Mouse (Mus musculus) CH12.LX (cell line): Measurements from ENCODE around the gene Gal3st2. TPM values are rescaled to one million over a fixed set of nuclear protein-coding genes. Genes with fewer than 3 reads are reported as not detected.
"Not testable (repeated sequence)": the region's sequence is repeated elsewhere in the genome, so short reads cannot be mapped to it uniquely, and the experiment has no call there.

Source experiments
- DNase-seq: peaks from one replicate; pipeline ENCODE4 v3.0.0-alpha.2; 2013; ENCODE audit errors: extremely low read depth
- H3K27ac ChIP-seq: 2 replicates; pipeline ENCODE4 v1.5.1; 2012; ENCODE audit warnings: low read depth, mild to moderate bottlenecking, control low read depth, moderate library complexity; ENCODE audit not compliant: insufficient read depth
- H3K27me3 ChIP-seq: replicated peaks from 2 replicates; pipeline ENCODE3; 2012; ENCODE audit warnings: inconsistent platforms
- H3K36me3 ChIP-seq, 2 experiments: replicated peaks in 1 of 2; 2 replicates each; pipeline versions ENCODE3 to v1.6.1; 2012; ENCODE audit warnings: inconsistent platforms in 1 of 2, low read length in 1 of 2, mild to moderate bottlenecking in 1 of 2, mixed read lengths in 1 of 2, moderate library complexity in 1 of 2; ENCODE audit not compliant: control insufficient read depth in 1 of 2, insufficient read depth in 1 of 2
- H3K4me1 ChIP-seq, 2 experiments: 2 replicates each; pipeline ENCODE4 v1.6.1; 2012; ENCODE audit warnings: inconsistent platforms in 1 of 2, moderate library complexity in 1 of 2; ENCODE audit not compliant: insufficient read depth in 2 of 2, control insufficient read depth in 1 of 2
- H3K4me2 ChIP-seq: 2 replicates; pipeline ENCODE4 v1.6.1; 2012; ENCODE audit warnings: low read depth, mild to moderate bottlenecking, control low read depth; ENCODE audit not compliant: poor library complexity, insufficient read depth, severe bottlenecking
- H3K4me3 ChIP-seq, 3 experiments: fragments of 150-350 bp in 1 of 3; sonication (generic) in 1 of 3; replicated peaks in 1 of 3; 2 replicates each; pipeline versions ENCODE3 to v1.5.1; 2011 to 2012; ENCODE audit warnings: low read depth in 2 of 3, low read length in 2 of 3, mild to moderate bottlenecking in 2 of 3, moderate library complexity in 2 of 3, control low read depth in 1 of 3, improper control_type of control experiment in 1 of 3, inconsistent platforms in 1 of 3, mixed read lengths in 1 of 3; ENCODE audit not compliant: poor library complexity in 1 of 3
- H3K79me2 ChIP-seq: replicated peaks from 2 replicates; pipeline ENCODE4 v1.6.1; 2012; ENCODE audit warnings: mild to moderate bottlenecking, moderate library complexity; ENCODE audit not compliant: control insufficient read depth, poor library complexity, insufficient read depth, severe bottlenecking; ENCODE audit errors: extremely low read depth
- H3K9ac ChIP-seq: 2 replicates; pipeline ENCODE4 v1.6.1; 2012; ENCODE audit warnings: low read depth, mild to moderate bottlenecking, control low read depth, moderate library complexity; ENCODE audit not compliant: insufficient read depth
- H3K9me3 ChIP-seq: replicated peaks from 2 replicates; pipeline ENCODE3; 2012; ENCODE audit warnings: low read length, inconsistent platforms, mixed read lengths
- dilution Hi-C: fragments of 300-500 bp; cut with MboI; formaldehyde crosslinking; loops from 2 replicates; pipeline ENCODE4 v1.14.3; 2020; ENCODE audit warnings: low sequenced_read_pairs; ENCODE audit not compliant: extremely low pct_unique_long_range_greater_than_20kb, extremely low pct_ligation_motif_present
- in situ Hi-C: fragments of 300-500 bp; cut with MboI; formaldehyde crosslinking; loops from 3 replicates; pipeline ENCODE4 v1.14.3; 2019; ENCODE audit warnings: low sequenced_read_pairs, low pct_ligation_motif_present, low pct_unique_long_range_greater_than_20kb, mixed read lengths
- polyA plus RNA-seq: library from polyadenylated mRNA; unstranded; fragments of >175 nt; gene quantifications from 2 replicates; pipeline ENCODE4 v1.2.1, GENCODE M21; 2012; ENCODE audit warnings: low read depth; ENCODE audit not compliant: insufficient read length
- total RNA-seq, 2 experiments: library from RNA; depleted of rRNA; stranded (reverse); fragments of 300-350 nt in 1 of 2; fragments of >200 nt in 1 of 2; gene quantifications; 2 replicates each; pipeline ENCODE4 v1.2.3; 2012 to 2014

Gene Gal3st2
- total and polyA plus RNA-seq, 3 experiments = 0.04 TPM; not detected in 2

DNA sequence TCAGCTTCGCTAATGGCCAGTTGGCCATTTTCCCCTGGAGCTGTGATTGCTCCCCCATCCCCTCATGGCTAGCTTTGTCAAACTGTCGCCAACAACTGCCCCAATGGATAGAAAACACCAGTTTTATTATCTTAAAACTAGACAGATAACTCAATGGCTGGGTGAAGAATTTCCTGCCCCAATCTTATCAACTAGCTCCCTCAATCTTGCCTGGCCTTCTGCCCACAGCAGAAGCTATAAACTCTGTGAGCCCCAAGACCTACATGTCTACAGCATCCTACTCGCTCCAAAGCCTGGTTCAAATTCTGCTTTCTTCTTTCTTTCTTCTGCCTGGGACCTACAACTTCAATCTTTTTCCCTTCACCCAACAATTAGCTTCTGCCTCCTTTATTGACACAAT is 56.1 kb downstream of the Gal3st2 start:
- dilution Hi-C loops = not testable (repeated sequence)

DNA sequence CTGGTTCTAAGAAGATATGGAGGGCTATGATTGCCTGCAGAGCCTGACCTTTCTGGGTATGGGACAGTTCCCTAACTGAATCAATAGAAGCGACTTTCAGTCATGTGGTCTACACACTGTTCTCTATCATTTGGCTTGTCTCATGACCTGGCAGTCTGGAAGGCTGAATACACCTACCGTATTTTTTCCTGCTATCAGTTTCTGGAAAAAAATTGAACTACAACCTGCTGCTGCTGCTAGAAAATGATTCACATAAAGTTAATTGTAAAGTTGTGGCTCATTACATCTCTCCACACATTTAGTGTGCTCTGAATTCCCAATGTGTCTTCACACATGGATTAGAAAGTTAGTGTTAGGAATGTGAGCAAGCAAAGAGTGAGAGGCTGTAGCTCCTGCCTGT is 56.9 kb downstream of the Gal3st2 start, which contains the start of gene Gal3st2b:
TSS of gene Gal3st2b (plus strand) at position 301 of the 400 bp plus-strand sequence.
- H3K4me1 ChIP-seq, H3K4me3 ChIP-seq, H3K79me2 ChIP-seq, H3K9ac ChIP-seq, DNase-seq, H3K9me3 ChIP-seq, in situ Hi-C loops, H3K4me2 ChIP-seq, H3K27ac ChIP-seq, H3K36me3 ChIP-seq, H3K27me3 ChIP-seq, dilution Hi-C loops: not testable (repeated sequence)

More for the DNA sequence above, 56.1 kb downstream of the Gal3st2 start:
- H3K9ac ChIP-seq, H3K27ac ChIP-seq, H3K36me3 ChIP-seq, H3K27me3 ChIP-seq, H3K4me1 ChIP-seq, in situ Hi-C loops, H3K9me3 ChIP-seq, H3K79me2 ChIP-seq, H3K4me3 ChIP-seq, DNase-seq, H3K4me2 ChIP-seq: not testable (repeated sequence)

DNA sequence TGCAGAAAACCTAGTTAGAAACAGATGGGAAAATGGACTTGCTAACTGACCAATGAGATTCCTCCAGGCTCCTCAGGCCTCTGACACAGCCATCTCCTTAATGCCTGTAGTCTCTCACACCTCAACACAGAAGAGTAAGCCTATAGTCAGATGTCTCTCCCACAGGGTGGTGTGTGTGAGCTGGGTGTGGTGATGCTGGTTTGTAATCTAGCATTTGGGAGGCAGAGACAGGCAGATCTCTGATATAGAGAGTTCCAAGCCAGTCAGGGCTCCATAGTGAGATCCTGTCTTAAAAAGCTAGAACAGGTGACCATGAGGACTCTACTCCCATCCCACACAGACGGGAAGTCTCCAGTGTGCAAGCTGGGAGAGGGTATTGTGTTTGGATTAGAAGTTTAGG is 57.7 kb downstream of the Gal3st2 start:
- H3K27me3 ChIP-seq, H3K36me3 ChIP-seq, H3K4me3 ChIP-seq, H3K4me1 ChIP-seq, H3K9me3 ChIP-seq, DNase-seq, H3K9ac ChIP-seq, H3K27ac ChIP-seq, in situ Hi-C loops, dilution Hi-C loops, H3K4me2 ChIP-seq, H3K79me2 ChIP-seq: not testable (repeated sequence)

DNA sequence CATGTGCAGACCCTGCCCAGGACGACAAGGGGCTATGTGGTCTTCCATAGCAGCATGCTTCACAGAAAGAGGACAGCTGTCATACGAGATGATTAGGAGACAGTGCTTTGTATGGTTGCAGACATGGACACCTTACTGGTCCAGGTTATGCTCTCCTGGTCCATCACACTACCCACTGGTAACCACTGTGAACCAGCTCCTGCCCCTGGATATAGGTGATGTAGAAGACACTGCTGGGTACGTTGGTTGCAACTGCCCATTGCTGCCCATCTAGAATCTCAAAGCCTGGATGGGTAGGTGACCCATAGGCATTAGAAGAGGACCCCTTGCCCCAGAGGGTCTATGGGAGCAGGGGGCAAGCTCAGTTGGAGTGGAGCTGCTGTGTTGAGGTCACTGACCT is 58.2 kb downstream of the Gal3st2 start:
- H3K9ac ChIP-seq, H3K4me1 ChIP-seq, H3K79me2 ChIP-seq, H3K4me2 ChIP-seq, H3K27me3 ChIP-seq, dilution Hi-C loops, H3K27ac ChIP-seq, DNase-seq, in situ Hi-C loops, H3K4me3 ChIP-seq, H3K36me3 ChIP-seq, H3K9me3 ChIP-seq: not testable (repeated sequence)

DNA sequence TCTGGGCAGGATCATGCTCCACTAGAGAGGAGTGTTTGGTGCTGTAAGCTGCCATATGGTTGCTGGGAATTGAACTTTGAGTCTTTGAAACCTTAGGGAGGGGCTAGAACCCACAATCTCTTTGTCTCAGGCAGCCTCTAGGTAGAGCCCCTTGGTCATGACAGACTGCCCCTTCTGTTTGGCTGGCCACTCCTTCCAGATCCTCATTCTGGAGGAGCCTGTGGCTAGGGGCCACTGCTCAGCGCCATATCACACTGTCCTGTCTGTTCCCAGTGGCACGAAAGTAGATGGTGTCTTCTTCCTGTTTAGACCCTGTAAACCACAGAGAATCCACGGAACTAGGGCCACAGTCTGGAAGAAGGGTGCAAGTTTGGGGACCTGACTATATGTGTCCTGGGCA is 61.5 kb downstream of the Gal3st2 start:
- H3K27ac ChIP-seq, H3K4me3 ChIP-seq, H3K27me3 ChIP-seq, H3K79me2 ChIP-seq, H3K36me3 ChIP-seq, H3K4me2 ChIP-seq, in situ Hi-C loops, H3K9me3 ChIP-seq, H3K9ac ChIP-seq, DNase-seq, H3K4me1 ChIP-seq, dilution Hi-C loops: not testable (repeated sequence)

DNA sequence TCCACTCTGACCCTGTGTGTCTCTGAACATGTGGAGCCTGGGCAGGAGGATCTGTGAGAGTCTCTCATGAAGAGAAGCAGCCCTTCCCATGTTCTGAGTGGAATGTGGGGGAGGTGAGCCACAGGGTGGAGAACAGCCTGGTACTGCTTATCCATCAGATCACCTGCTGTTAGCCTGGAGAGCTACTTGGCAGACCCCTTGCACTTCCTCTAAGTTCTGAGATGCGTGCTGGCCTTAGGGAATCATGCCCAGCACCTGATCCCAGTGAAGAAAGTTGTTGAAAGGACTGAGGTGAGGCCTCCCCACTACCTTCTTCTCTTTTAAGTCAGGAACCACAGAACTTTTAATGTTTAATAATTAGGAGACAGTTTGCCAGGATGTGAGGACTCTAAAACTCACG is 62.0 kb downstream of the Gal3st2 start:
- H3K9me3 ChIP-seq, H3K4me2 ChIP-seq, H3K27me3 ChIP-seq, H3K79me2 ChIP-seq, H3K9ac ChIP-seq, in situ Hi-C loops, H3K4me3 ChIP-seq, H3K27ac ChIP-seq, H3K4me1 ChIP-seq, H3K36me3 ChIP-seq, DNase-seq, dilution Hi-C loops: not testable (repeated sequence)
